Mouse (Mus musculus) CH12.LX (cell line): ENCODE measurements around the gene Plcg2.

Experiments
- BHLHE40 ChIP-seq: IDR thresholded peaks from 2 replicates; pipeline ENCODE4 v1.6.1; 2011; ENCODE audit warnings: mild to moderate bottlenecking, low read depth, low read length, improper control_type of control experiment
- CTCF ChIP-seq, 2 experiments: IDR thresholded peaks in 1 of 2; conservative IDR thresholded peaks in 1 of 2; 2 replicates each; pipeline ENCODE4 v1.5.1; 2011 to 2012; ENCODE audit warnings: low read depth in 2 of 2, low read length in 2 of 2, improper control_type of control experiment in 1 of 2, inconsistent platforms in 1 of 2, mild to moderate bottlenecking in 1 of 2, moderate library complexity in 1 of 2
- EP300 ChIP-seq: IDR thresholded peaks from 2 replicates; pipeline ENCODE4 v1.6.1; 2011; ENCODE audit warnings: low read length, improper control_type of control experiment
- ETS1 ChIP-seq: conservative IDR thresholded peaks from 2 replicates; pipeline ENCODE4 v1.6.1; 2012; ENCODE audit warnings: low read depth, mild to moderate bottlenecking, inconsistent platforms, low read length, improper control_type of control experiment, moderate library complexity
- MAFK ChIP-seq: IDR thresholded peaks from 2 replicates; pipeline ENCODE4 v1.6.1; 2011; ENCODE audit warnings: low read length, improper control_type of control experiment; ENCODE audit not compliant: insufficient replicate concordance
- MAX ChIP-seq: IDR thresholded peaks from 2 replicates; pipeline ENCODE4 v1.6.1; 2011; ENCODE audit warnings: low read length, improper control_type of control experiment
- POLR2A ChIP-seq: IDR thresholded peaks from 2 replicates; pipeline ENCODE4 v1.6.1; 2011; ENCODE audit warnings: low read depth, mild to moderate bottlenecking, improper control_type of control experiment, low read length
- RCOR1 ChIP-seq: conservative IDR thresholded peaks from 2 replicates; pipeline ENCODE4 v1.6.1; 2012; ENCODE audit warnings: low read depth, mild to moderate bottlenecking, inconsistent platforms, low read length, improper control_type of control experiment
- SIN3A ChIP-seq: IDR thresholded peaks from 2 replicates; pipeline ENCODE4 v1.6.1; 2012; ENCODE audit warnings: low read length, improper control_type of control experiment, inconsistent platforms
- TCF12 ChIP-seq: IDR thresholded peaks from 2 replicates; pipeline ENCODE4 v1.6.1; 2014; ENCODE audit warnings: low read depth, mild to moderate bottlenecking, inconsistent platforms, low read length, improper control_type of control experiment
- USF2 ChIP-seq: conservative IDR thresholded peaks from 2 replicates; pipeline ENCODE4 v1.6.1; 2011; ENCODE audit warnings: low read depth, low read length, improper control_type of control experiment
- ZMIZ1 ChIP-seq: IDR thresholded peaks from 2 replicates; pipeline ENCODE4 v1.6.1; 2012; ENCODE audit warnings: low read depth, mild to moderate bottlenecking, inconsistent platforms, low read length, improper control_type of control experiment
- ZNF384 ChIP-seq: IDR thresholded peaks from 2 replicates; pipeline ENCODE4 v1.6.1; 2012; ENCODE audit warnings: low read depth, low read length, improper control_type of control experiment, inconsistent platforms

- TF ChIP-seq CTCF (conservative IDR thresholded peaks at IDR 0.05 in 1 of 2, IDR thresholded peaks at IDR 0.05 in 1 of 2; ENCODE audit: low read depth in 2 of 2, low read length in 2 of 2) (no peak), EP300 (peak; percentile 46; the same call in 1 of the 2 replicates), BHLHE40 (peak; percentile 70), TCF12 (no peak), MAFK (no peak), POLR2A (no peak), ETS1 (peak; percentile 31; the same call in 1 of the 2 replicates), USF2 (no peak), ZMIZ1 (no peak), ZNF384 (peak; percentile 80), MAX (peak; percentile 34; the same call in 1 of the 2 replicates), SIN3A (peak; percentile 21; the same call in 1 of the 2 replicates), RCOR1 (no peak)
These were observed 2.2 kb downstream of the Plcg2 start for GRCm38 (mm10) chr8:117500232-117500823.
